Mouse (Mus musculus) ES-Bruce4 (cell line): ENCODE results near the gene Simc1. TPM values are rescaled to one million over a fixed set of nuclear protein-coding genes. Genes with fewer than 3 reads are reported as not detected.

Experiments
- H3K27ac ChIP-seq: 2 replicates; pipeline ENCODE4 v1.5.1; 2012; ENCODE audit warnings: low read length, inconsistent platforms; ENCODE audit not compliant: insufficient read depth
- H3K27me3 ChIP-seq: 2 replicates; pipeline ENCODE4 v1.6.1; 2012; ENCODE audit warnings: mild to moderate bottlenecking, low read length, inconsistent platforms; ENCODE audit not compliant: control insufficient read depth, poor library complexity, insufficient read depth, severe bottlenecking
- H3K36me3 ChIP-seq: 2 replicates; pipeline ENCODE4 v1.6.1; 2012; ENCODE audit warnings: inconsistent platforms, mild to moderate bottlenecking, low read length, moderate library complexity; ENCODE audit not compliant: control insufficient read depth, poor library complexity, insufficient read depth, severe bottlenecking
- H3K4me1 ChIP-seq: one replicate; pipeline ENCODE4 v1.8.1; 2011; ENCODE audit warnings: low read length; ENCODE audit not compliant: control insufficient read depth, insufficient read depth
- H3K4me3 ChIP-seq: 2 replicates; pipeline ENCODE4 v1.5.1; 2011; ENCODE audit warnings: low read depth, mild to moderate bottlenecking, low read length
- H3K9ac ChIP-seq: 2 replicates; pipeline ENCODE4 v1.6.1; 2012; ENCODE audit warnings: low read depth, mild to moderate bottlenecking, inconsistent platforms; ENCODE audit not compliant: poor library complexity, severe bottlenecking
- H3K9me3 ChIP-seq: replicated peaks from 2 replicates; pipeline ENCODE4 v1.6.1; 2012; ENCODE audit warnings: mild to moderate bottlenecking, low read length, inconsistent platforms; ENCODE audit not compliant: control insufficient read depth, poor library complexity, insufficient read depth, severe bottlenecking
- CTCF ChIP-seq: IDR thresholded peaks from one replicate; pipeline ENCODE4 v1.8.1; 2011; ENCODE audit warnings: low read depth, low read length
- EP300 ChIP-seq: IDR thresholded peaks from 2 replicates; pipeline ENCODE4 v1.6.1; 2011; ENCODE audit warnings: low read depth, low read length; ENCODE audit not compliant: insufficient read depth
- POLR2A ChIP-seq: IDR thresholded peaks from one replicate; pipeline ENCODE4 v1.8.1; 2011; ENCODE audit warnings: low read length; ENCODE audit not compliant: insufficient read depth
- polyA plus RNA-seq: library from polyadenylated mRNA; stranded (reverse); fragments of >200 nt; gene quantifications from 2 replicates; pipeline ENCODE4 v1.2.4, GENCODE M21; 2011; ENCODE audit warnings: low read depth; ENCODE audit not compliant: missing spikeins, insufficient read depth, insufficient read length

Simc1 gene
- polyA plus RNA-seq, 1 experiment, result 19.1 TPM

GRCm38 (mm10) chr13:54591776-54592356 lies 88.3 kb downstream of the Simc1 start:
- H3K9ac ChIP-seq, result no peak overlapping the region
- TF ChIP-seq CTCF, result no peak
- no peak for TF ChIP-seq EP300
- TF ChIP-seq POLR2A, result no peak
- H3K4me3 ChIP-seq, result no peak overlapping the region
- H3K9me3 ChIP-seq, result no peaks in the 10 kb centered on the region
- H3K27ac ChIP-seq, result no peak overlapping the region
- no peaks in the 10 kb centered on the region for H3K27me3 ChIP-seq
- no peaks in the 10 kb centered on the region for H3K4me1 ChIP-seq
- peaks cover 14% of the 10 kb centered on the region for H3K36me3 ChIP-seq

- Histone ChIP-seq H3K9ac (no peak overlapping the region), H3K4me3 (no peak overlapping the region), H3K9me3 (no peaks in the 10 kb centered on the region), H3K36me3 (peaks cover under 1% of the 10 kb centered on the region; the same call in 1 of the 2 replicates), H3K27me3 (no peaks in the 10 kb centered on the region), H3K4me1 (no peaks in the 10 kb centered on the region), H3K27ac (no peak overlapping the region)
- TF ChIP-seq POLR2A, result no peak
- TF ChIP-seq EP300, result no peak
- TF ChIP-seq CTCF, result no peak
Observed at GRCm38 (mm10) chr13:54593617-54594016, 90.0 kb downstream of the Simc1 start.

DNA sequence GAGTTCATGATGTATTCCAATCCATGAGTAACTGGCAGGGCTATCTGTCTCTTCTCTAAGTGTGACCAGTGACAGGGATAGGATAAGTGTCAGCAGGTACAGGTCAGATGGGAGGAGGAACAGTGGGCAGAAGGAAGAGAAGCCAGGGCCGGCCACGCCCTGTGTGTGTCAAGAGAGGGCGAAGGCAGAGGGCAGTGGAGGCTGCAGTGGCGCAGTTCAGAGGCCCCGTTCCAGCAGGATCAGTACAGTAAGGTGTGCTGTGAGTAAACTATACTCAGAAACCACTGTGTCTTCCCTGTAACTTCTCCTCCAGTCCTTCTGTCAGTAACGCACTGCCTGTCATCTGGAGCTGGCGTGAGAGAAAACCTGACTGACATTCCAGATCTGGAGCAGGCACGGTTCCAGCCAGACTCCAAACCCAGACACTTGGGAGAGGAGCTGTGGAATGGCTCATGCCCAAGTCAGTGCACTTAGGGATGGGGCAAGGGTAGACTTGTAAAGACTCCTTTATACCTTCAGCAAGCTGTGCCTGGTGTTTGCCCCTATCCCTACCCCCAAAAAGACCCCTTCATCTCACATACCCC lies 92.6 kb downstream of the Simc1 start:
- no peak overlapping the region for H3K4me3 ChIP-seq
- TF ChIP-seq CTCF (no peak), EP300 (no peak), POLR2A (no peak)
- H3K27ac ChIP-seq, result no peak overlapping the region
- no peaks in the 10 kb centered on the region for H3K9me3 ChIP-seq
- H3K27me3 ChIP-seq, result no peaks in the 10 kb centered on the region
- no peak overlapping the region for H3K9ac ChIP-seq
- no peaks in the 10 kb centered on the region for H3K4me1 ChIP-seq
- no peaks in the 10 kb centered on the region for H3K36me3 ChIP-seq

- H3K4me1 ChIP-seq, result no peaks in the 10 kb centered on the region
- TF ChIP-seq POLR2A, result no peak
- no peak for TF ChIP-seq EP300
- TF ChIP-seq CTCF, result no peak
- no peak overlapping the region for H3K9ac ChIP-seq
Observed at GRCm38 (mm10) chr13:54596870-54597269, 93.3 kb downstream of the Simc1 start.

GRCm38 (mm10) chr13:54598622-54599143 lies 95.1 kb downstream of the Simc1 start:
- H3K27me3 ChIP-seq, result no peaks in the 10 kb centered on the region
- TF ChIP-seq EP300 (no peak), CTCF (no peak), POLR2A (no peak)
- H3K9ac ChIP-seq, result no peak overlapping the region
- no peak overlapping the region for H3K4me3 ChIP-seq
- H3K4me1 ChIP-seq, result peaks cover 3% of the 10 kb centered on the region
- H3K36me3 ChIP-seq, result no peaks in the 10 kb centered on the region
- H3K9me3 ChIP-seq, result no peaks in the 10 kb centered on the region
- H3K27ac ChIP-seq, result no peak overlapping the region

More at GRCm38 (mm10) chr13:54596870-54597269, 93.3 kb downstream of the Simc1 start:
- no peaks in the 10 kb centered on the region for H3K9me3 ChIP-seq
- H3K27me3 ChIP-seq, result no peaks in the 10 kb centered on the region
- H3K4me3 ChIP-seq, result no peak overlapping the region
- no peak overlapping the region for H3K27ac ChIP-seq
- H3K36me3 ChIP-seq, result no peaks in the 10 kb centered on the region

Other genes with a start within 250 kb of the Simc1 start
- gene Cplx2, start 132.4 kb upstream of the Simc1 start, polyA plus RNA-seq, result 1.9 and 2.0 TPM in 2 replicates
- gene Thoc3, start 34.9 kb upstream of the Simc1 start, polyA plus RNA-seq, result 38.7 and 41.5 TPM in 2 replicates
- 110 and 111 TPM in 2 replicates for gene 4833439L19Rik, start 61.7 kb downstream of the Simc1 start, polyA plus RNA-seq
- gene Arl10, start 71.2 kb downstream of the Simc1 start, polyA plus RNA-seq, result 10.3 and 11.1 TPM in 2 replicates
- gene Nop16, start 86.3 kb downstream of the Simc1 start, polyA plus RNA-seq, result 61.8 and 65.5 TPM in 2 replicates
- gene Higd2a, start 86.4 kb downstream of the Simc1 start, polyA plus RNA-seq, result 104 and 116 TPM in 2 replicates
- 27.5 and 30.2 TPM in 2 replicates for gene Cltb, start 107.6 kb downstream of the Simc1 start, polyA plus RNA-seq
- gene Faf2, start 118.0 kb downstream of the Simc1 start, polyA plus RNA-seq, result 69.3 and 70.5 TPM in 2 replicates
- 153 and 171 TPM in 2 replicates for gene Rnf44, start 190.1 kb downstream of the Simc1 start, polyA plus RNA-seq
- not detected in 2 replicates for gene Cdhr2, start 197.7 kb downstream of the Simc1 start, polyA plus RNA-seq
- not detected in 2 replicates for gene Gprin1, start 246.1 kb downstream of the Simc1 start, polyA plus RNA-seq